8 mouse cellular contexts compared by ENCODE assay signal in the genomic region with DNA sequence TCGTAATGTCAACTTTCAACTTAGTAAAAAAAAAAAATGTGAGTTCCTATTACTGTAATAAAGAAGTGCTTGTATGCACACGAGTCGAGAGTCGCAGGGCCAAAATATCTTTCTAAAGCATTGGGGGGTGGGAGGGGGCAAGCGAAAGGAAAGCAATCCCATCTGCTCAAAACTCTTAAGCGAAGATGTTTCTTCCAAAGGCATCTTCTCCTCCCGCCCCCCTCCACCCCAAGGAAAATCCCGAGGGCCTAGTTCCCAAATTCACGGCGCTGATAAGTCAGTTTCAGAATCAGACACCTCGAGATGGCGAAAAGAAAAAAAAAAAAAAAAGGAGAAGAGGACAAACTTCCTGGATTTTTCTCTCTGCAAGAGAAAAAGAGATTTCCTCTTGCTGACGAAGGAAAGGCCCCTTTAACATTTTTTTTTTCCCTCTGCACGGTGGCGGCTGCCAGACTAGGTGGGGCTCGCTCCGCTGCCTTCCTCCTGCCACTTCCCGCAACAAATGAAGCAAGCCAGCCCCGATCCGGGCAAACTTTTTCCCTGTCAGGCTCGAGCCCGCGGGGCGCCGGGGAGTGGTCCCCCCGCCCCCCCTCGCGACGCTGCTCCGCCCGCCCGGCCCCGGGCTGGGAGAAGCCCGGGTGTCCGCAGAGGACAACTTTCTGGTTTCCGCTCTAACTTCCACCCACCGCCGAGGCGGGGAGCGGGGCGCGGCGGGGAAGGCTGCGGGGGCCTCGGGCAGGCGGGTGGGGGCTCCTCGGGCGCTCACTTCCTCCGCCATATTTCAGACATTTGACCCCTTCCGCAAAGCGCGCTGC. TPM values are rescaled to one million over a fixed set of nuclear protein-coding genes. Genes with fewer than 3 reads are reported as not detected.
DNase-seq lines count a peak whose midpoint lies in the region; ATAC-seq and TF ChIP-seq lines count a peak whose summit lies in the region.

No protein-coding gene starts in this region.

- peaks cover 27% of the 10 kb centered on the region for H3K4me1 ChIP-seq in hindbrain, embryonic 14.5 days (replicated peaks; ENCODE audit: control insufficient read depth, insufficient read depth, low read length)

- TF ChIP-seq CTCF in Patski (IDR thresholded peaks at IDR 0.05): no peak

- CTCF ChIA-PET in Patski (lab: Charles Lee): no interaction called here

- ATAC-seq in Patski: peak; percentile 46
- peak; percentile 25 for ATAC-seq in hindbrain, embryonic 14.5 days (ENCODE audit: low FRiP score)

- H3K79me2 ChIP-seq in macrophage (ENCODE audit: inconsistent target): peaks cover 49% of the 10 kb centered on the region

- peak overlapping the region; percentile 95 for H3K9ac ChIP-seq in hindbrain, embryonic 14.5 days

- H3K4me2 ChIP-seq in hindbrain, embryonic 14.5 days (replicated peaks): peak overlapping the region; percentile 84

- WGBS in hindbrain, embryonic 14.5 days: 2% methylated on average over 49 of the region's 52 CpGs
- 2% methylated on average over 36 of the region's 52 CpGs for WGBS in macrophage (ENCODE audit: missing documents)

- H3K4me3 ChIP-seq in hindbrain, embryonic 14.5 days (replicated peaks; ENCODE audit: low read length): peak overlapping the region; percentile 89
- H3K4me3 ChIP-seq in macrophage (ENCODE audit: inconsistent target): peak overlapping the region; percentile 59

- H3K27ac ChIP-seq in hindbrain, embryonic 14.5 days: peak overlapping the region; percentile 99
- peak overlapping the region; percentile 80 for H3K27ac ChIP-seq in macrophage

- H3K36me3 ChIP-seq in hindbrain, embryonic 14.5 days (replicated peaks; ENCODE audit: control insufficient read depth, insufficient read depth): no peaks in the 10 kb centered on the region
- no peaks in the 10 kb centered on the region for H3K36me3 ChIP-seq in macrophage (ENCODE audit: inconsistent target)

- DNase-seq in Patski (ENCODE audit: low read depth, low spot score): peak; percentile 25
- peak; percentile 40 to 52 for DNase-seq in cerebellum, postnatal 36 days
- peak; percentile 42 to 43 for DNase-seq in frontal cortex, postnatal 36 days (ENCODE audit: low spot score in 2 of 2)
- peak; percentile 60 for DNase-seq in hindbrain, embryonic 14.5 days (ENCODE audit: low spot score)
- peak; percentile 37 to 54 for DNase-seq in left cerebral cortex, adult 18-20 months (ENCODE audit: low spot score in 2 of 2)
- peak; percentile 27 for DNase-seq in retina, postnatal 7 days (ENCODE audit: low read depth, low spot score)
- DNase-seq in thymus, postnatal 4 days: peak; percentile 82

- POLR2A ChIA-PET in Patski (lab: Charles Lee): no interaction called here

- H3K27me3 ChIP-seq in Patski: no peaks in the 10 kb centered on the region
- H3K27me3 ChIP-seq in hindbrain, embryonic 14.5 days (ENCODE audit: control insufficient read depth, insufficient read depth, low read length): no peaks in the 10 kb centered on the region

- in situ Hi-C loops in Patski (cut with MboI; ENCODE audit: low pct_unique_long_range_greater_than_20kb): no loop called here

- no peaks in the 10 kb centered on the region for H3K9me3 ChIP-seq in hindbrain, embryonic 14.5 days (ENCODE audit: control insufficient read depth, low read length)

RNA-seq across cellular contexts. Expression of gene Rap1b, which starts 0.8 kb away (rescaled TPM):
- polyA plus RNA-seq in Patski (2021) (95.5 TPM), macrophage (2018) (389 to 490 TPM (median 469 TPM) in 3 replicates)
- polyA plus RNA-seq in hindbrain, embryonic 14.5 days (2014; fragmentation: Nextera tagmentation; extraction: Ambion mirVana): 181 and 195 TPM in 2 replicates
- total RNA-seq in left cerebral cortex, adult 18-20 months (2021): 10 to 100 TPM; 56.7 to 65.4 TPM
- total RNA-seq in macrophage (2018; cell fraction: chromatin; rRNA removed): 100 to 1,000 TPM in 25 of 26 experiments, 10 to 100 TPM in 1; 70.7 to 351 (median 212) TPM
- total RNA-seq in macrophage (2018; cell fraction: cytosol; rRNA removed): 100 to 1,000 TPM; 377 to 760 (median 592) TPM
- total RNA-seq in macrophage (2018; cell fraction: nucleus; rRNA removed): 100 to 1,000 TPM; 221 to 711 (median 424) TPM

RNA-seq across cellular contexts. Expression of gene Nup107, which starts 52.5 kb away (rescaled TPM):
- polyA plus RNA-seq in Patski (2021): 22.6 TPM
- 37.7 and 39.1 TPM in 2 replicates for polyA plus RNA-seq in hindbrain, embryonic 14.5 days (2014; fragmentation: Nextera tagmentation; extraction: Ambion mirVana)
- total RNA-seq in left cerebral cortex, adult 18-20 months (2021): 10 to 100 TPM; 14.0 to 14.7 TPM
- 10 to 100 TPM in 17 of 26 experiments, 1 to 10 TPM in 9; 4.5 to 32.4 (median 15.9) TPM for total RNA-seq in macrophage (2018; cell fraction: chromatin; rRNA removed)
- total RNA-seq in macrophage (2018; cell fraction: cytosol; rRNA removed): 10 to 100 TPM in 1 of 26 experiments, 1 to 10 TPM in 25; 2.7 to 10.6 (median 6.8) TPM
- total RNA-seq in macrophage (2018; cell fraction: nucleus; rRNA removed): 10 to 100 TPM in 9 of 26 experiments, 1 to 10 TPM in 17; 3.0 to 32.6 (median 9.2) TPM
- 8.0 to 24.8 TPM (median 17.9 TPM) in 3 replicates for polyA plus RNA-seq in macrophage (2018)

Comparison
In these comparisons a context has a peak if more than half of its experiments do, and no peak if none do; other contexts are left out.
1. Peak in every context shown above with its lines: DNase-seq, ATAC-seq, H3K4me3 ChIP-seq and H3K27ac ChIP-seq.
2. DNase-seq: peak in every context shown above with its lines; median percentile 82 in thymus, postnatal 4 days; 60 in hindbrain, embryonic 14.5 days; 46 in cerebellum, postnatal 36 days; 46 in left cerebral cortex, adult 18-20 months; 42 in frontal cortex, postnatal 36 days; 27 in retina, postnatal 7 days; 25 in Patski.